Mouse (Mus musculus): Measurements from ENCODE around the gene Rnf8. TPM values are rescaled to one million over a fixed set of nuclear protein-coding genes. Genes with fewer than 3 reads are reported as not detected.

Gene Rnf8
- polyA plus RNA-seq, 1 experiment from 2014 or later: 82.2 TPM

DNA sequence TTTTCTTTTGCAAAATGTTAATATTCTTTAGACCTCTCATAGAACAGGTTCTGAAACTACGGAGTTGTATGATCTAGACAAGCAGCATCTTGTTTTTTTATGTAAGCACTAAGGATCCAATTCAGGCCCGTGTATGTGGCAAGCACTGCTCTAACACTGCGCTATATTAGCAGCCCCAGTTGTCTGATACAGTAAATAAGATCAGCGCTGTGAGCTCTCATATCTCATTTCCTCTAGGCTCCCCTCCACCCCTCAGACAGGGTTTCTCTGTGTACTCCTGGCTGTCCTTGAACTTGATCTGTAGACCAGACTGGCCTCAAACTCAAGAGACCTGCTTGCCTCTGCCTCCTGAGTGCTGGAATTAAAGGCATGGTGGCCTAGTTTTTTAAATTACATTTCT is 54.4 kb downstream of the Rnf8 start:
- Histone ChIP-seq H3K4me3 (replicated peaks; ENCODE audit: low read length) (no peak overlapping the region), H3K9me3 (ENCODE audit: control insufficient read depth, low read length) (no peaks in the 10 kb centered on the region), H3K4me1 (replicated peaks; ENCODE audit: control insufficient read depth, insufficient read depth, low read length) (no peaks in the 10 kb centered on the region), H3K27ac (peak overlapping the region; percentile 43; the same call in 1 of the 2 replicates), H3K4me2 (replicated peaks) (no peak overlapping the region), H3K9ac (no peak overlapping the region), H3K36me3 (replicated peaks; ENCODE audit: control insufficient read depth, insufficient read depth) (peaks cover 36% of the 10 kb centered on the region), H3K27me3 (ENCODE audit: control insufficient read depth, insufficient read depth, low read length) (no peaks in the 10 kb centered on the region)
- ATAC-seq (ENCODE audit: low FRiP score): no peak
- DNase-seq (ENCODE audit: low spot score): no peak
- WGBS: 84% methylated on average over 4 of the region's 4 CpGs

DNA sequence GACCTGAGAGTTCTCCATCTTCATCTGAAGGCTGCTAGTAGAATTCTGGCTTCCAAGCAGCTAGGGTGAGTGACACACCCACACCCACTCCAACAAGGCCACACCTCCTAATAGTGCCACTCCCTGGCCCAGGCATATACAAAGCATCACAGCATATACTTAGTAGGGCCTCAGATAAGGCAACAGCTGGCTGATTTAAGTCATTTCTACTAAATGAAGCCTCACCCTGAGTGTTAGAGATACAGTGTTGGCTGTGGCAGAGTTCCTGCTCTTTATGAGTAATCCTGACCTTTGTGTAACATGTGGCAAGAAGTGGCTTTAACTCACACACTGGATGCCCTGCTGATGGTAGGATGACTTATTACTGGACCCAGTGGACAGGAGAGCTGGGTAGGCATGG is 55.3 kb downstream of the Rnf8 start:
- H3K4me2 ChIP-seq (replicated peaks): no peak overlapping the region
- no peak for ATAC-seq (ENCODE audit: low FRiP score)
- no peaks in the 10 kb centered on the region for H3K27me3 ChIP-seq (ENCODE audit: control insufficient read depth, insufficient read depth, low read length)
- DNase-seq (ENCODE audit: low spot score): no peak
- no peak overlapping the region for H3K4me3 ChIP-seq (replicated peaks; ENCODE audit: low read length)
- H3K27ac ChIP-seq: no peak overlapping the region
- H3K9me3 ChIP-seq (ENCODE audit: control insufficient read depth, low read length): no peaks in the 10 kb centered on the region
- H3K9ac ChIP-seq: no peak overlapping the region
- peaks cover 36% of the 10 kb centered on the region for H3K36me3 ChIP-seq (replicated peaks; ENCODE audit: control insufficient read depth, insufficient read depth)
- H3K4me1 ChIP-seq (replicated peaks; ENCODE audit: control insufficient read depth, insufficient read depth, low read length): no peaks in the 10 kb centered on the region

DNA sequence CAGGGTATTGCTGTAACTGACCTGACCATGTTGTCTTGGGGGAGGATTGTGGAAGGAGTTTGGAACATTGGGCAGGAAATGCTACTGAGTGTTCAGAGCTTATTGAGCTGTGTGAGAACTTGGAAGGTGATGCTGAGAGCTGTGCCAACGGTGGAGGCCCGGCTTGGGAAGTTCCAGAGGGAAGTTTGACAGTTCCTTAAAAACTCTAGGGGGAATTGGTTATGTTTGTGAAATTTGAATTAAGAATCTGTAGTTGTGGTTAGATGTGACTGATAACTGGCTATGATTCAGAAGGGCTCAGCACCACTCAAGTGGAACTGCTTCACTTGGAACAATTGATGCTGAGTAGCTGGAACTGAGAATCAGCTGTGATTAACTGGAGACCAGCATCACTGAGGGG is 56.4 kb downstream of the Rnf8 start:
- H3K4me3 ChIP-seq (replicated peaks; ENCODE audit: low read length): no peak overlapping the region
- DNase-seq (ENCODE audit: low spot score) (no peak), ATAC-seq (ENCODE audit: low FRiP score) (no peak)
- no peaks in the 10 kb centered on the region for H3K9me3 ChIP-seq (ENCODE audit: control insufficient read depth, low read length)
- H3K27ac ChIP-seq: no peak overlapping the region
- peaks cover 37% of the 10 kb centered on the region for H3K36me3 ChIP-seq (replicated peaks; ENCODE audit: control insufficient read depth, insufficient read depth)
- H3K9ac ChIP-seq: no peak overlapping the region
- no peak overlapping the region for H3K4me2 ChIP-seq (replicated peaks)
- H3K27me3 ChIP-seq (ENCODE audit: control insufficient read depth, insufficient read depth, low read length): no peaks in the 10 kb centered on the region
- H3K4me1 ChIP-seq (replicated peaks; ENCODE audit: control insufficient read depth, insufficient read depth, low read length): no peaks in the 10 kb centered on the region
- WGBS: 88% methylated on average over 2 of the region's 2 CpGs

DNA sequence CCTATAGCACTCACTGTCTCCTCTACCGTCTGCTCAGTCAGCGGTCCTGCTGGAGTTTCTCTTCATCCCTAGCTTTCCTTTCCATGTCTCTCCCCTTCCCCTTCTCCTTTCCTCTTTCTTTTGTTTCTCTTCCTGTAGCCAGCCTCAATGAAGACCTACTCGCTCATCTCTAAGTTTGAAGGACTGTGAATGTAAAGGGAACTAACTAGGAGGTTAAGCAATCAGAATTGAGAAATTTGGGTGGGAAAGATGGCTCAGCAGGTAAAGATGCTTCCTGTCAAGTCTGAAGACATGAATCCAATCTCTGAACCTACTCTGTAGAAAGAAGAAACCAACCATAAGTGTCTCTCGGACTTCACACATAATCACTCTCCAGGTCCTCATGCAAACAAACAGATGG is 58.7 kb downstream of the Rnf8 start:
- no peaks in the 10 kb centered on the region for H3K27me3 ChIP-seq (ENCODE audit: control insufficient read depth, insufficient read depth, low read length)
- no peaks in the 10 kb centered on the region for H3K4me1 ChIP-seq (replicated peaks; ENCODE audit: control insufficient read depth, insufficient read depth, low read length)
- DNase-seq (ENCODE audit: low spot score) (no peak), ATAC-seq (ENCODE audit: low FRiP score) (no peak)
- H3K4me2 ChIP-seq (replicated peaks): no peak overlapping the region
- no peak overlapping the region for H3K4me3 ChIP-seq (replicated peaks; ENCODE audit: low read length)
- whole genome bisulfite sequencing: 96% methylated on average over 4 of the region's 4 CpGs
- H3K27ac ChIP-seq: no peak overlapping the region
- H3K9ac ChIP-seq: no peak overlapping the region
- peaks cover 52% of the 10 kb centered on the region for H3K36me3 ChIP-seq (replicated peaks; ENCODE audit: control insufficient read depth, insufficient read depth)
- no peaks in the 10 kb centered on the region for H3K9me3 ChIP-seq (ENCODE audit: control insufficient read depth, low read length)

DNA sequence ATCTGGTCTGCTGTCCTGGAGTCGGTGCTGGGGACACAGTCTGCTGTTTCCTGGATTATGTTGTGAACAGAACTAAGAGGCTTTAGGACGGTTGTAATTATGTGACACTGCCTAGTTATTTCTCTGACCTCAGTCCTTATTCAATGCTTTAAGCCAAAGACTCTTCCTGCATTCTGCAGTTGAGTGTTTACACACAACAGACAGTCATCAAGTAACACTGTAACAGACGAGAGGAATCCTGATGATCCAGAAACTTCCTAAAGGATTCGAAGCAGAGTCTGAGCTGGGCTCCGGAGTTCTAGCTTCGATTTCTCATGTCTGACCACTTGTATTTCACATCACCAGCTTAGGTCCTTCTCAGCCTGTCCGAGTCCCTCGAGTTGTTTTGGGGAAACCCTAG is 63.9 kb downstream of the Rnf8 start:
- no peaks in the 10 kb centered on the region for H3K9me3 ChIP-seq (ENCODE audit: control insufficient read depth, low read length)
- no peak for ATAC-seq (ENCODE audit: low FRiP score)
- H3K9ac ChIP-seq: no peak overlapping the region
- no peak overlapping the region for H3K4me3 ChIP-seq (replicated peaks; ENCODE audit: low read length)
- H3K27me3 ChIP-seq (ENCODE audit: control insufficient read depth, insufficient read depth, low read length): no peaks in the 10 kb centered on the region
- no peak overlapping the region for H3K27ac ChIP-seq
- no peak for DNase-seq (ENCODE audit: low spot score)
- 89% methylated on average over 8 of the region's 8 CpGs for WGBS
- no peak overlapping the region for H3K4me2 ChIP-seq (replicated peaks)
- H3K36me3 ChIP-seq (replicated peaks; ENCODE audit: control insufficient read depth, insufficient read depth): peaks cover 95% of the 10 kb centered on the region
- no peaks in the 10 kb centered on the region for H3K4me1 ChIP-seq (replicated peaks; ENCODE audit: control insufficient read depth, insufficient read depth, low read length)

DNA sequence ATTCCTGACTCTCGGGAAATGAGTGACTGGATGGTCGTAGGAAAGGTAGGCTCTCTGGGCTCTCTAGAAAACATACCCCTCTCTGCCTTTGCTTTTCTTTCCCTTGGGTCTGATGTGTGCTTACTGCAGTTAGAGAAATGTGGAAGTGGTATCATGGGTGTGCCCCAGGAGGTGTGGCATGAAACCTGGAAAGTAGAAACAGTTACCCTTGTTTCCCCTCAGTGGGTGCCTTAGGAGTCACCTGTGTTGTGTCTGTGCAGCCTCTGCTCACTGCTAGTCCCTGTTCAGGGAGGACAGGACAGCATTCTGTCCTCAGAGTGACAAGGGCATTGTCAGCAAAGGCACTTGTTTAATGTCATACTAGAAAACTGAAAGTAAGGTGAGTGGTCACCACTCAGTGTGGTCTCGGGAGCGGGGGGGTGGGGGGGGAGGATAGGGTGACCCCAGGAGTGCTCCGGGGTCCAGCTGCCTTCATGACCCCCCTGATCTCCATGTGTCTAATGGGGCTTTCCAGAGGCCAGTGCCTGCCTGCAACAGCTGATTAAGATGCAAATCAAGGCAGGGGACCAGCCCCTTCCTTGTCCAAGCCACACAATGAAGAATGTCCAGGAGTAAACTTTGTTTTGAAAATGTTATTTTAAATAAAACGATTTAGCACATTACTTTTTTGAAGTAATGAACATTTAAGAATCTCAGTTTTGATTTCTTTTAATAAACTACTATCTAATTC is 64.6 kb downstream of the Rnf8 start:
- peaks cover 95% of the 10 kb centered on the region for H3K36me3 ChIP-seq (replicated peaks; ENCODE audit: control insufficient read depth, insufficient read depth)
- H3K4me2 ChIP-seq (replicated peaks): no peak overlapping the region
- no peaks in the 10 kb centered on the region for H3K4me1 ChIP-seq (replicated peaks; ENCODE audit: control insufficient read depth, insufficient read depth, low read length)
- H3K9me3 ChIP-seq (ENCODE audit: control insufficient read depth, low read length): no peaks in the 10 kb centered on the region
- 76% methylated on average over 6 of the region's 6 CpGs for WGBS
- H3K27me3 ChIP-seq (ENCODE audit: control insufficient read depth, insufficient read depth, low read length): no peaks in the 10 kb centered on the region
- ATAC-seq (ENCODE audit: low FRiP score) (no peak), DNase-seq (ENCODE audit: low spot score) (no peak)
- H3K4me3 ChIP-seq (replicated peaks; ENCODE audit: low read length): no peak overlapping the region
- H3K27ac ChIP-seq: no peak overlapping the region
- no peak overlapping the region for H3K9ac ChIP-seq

DNA sequence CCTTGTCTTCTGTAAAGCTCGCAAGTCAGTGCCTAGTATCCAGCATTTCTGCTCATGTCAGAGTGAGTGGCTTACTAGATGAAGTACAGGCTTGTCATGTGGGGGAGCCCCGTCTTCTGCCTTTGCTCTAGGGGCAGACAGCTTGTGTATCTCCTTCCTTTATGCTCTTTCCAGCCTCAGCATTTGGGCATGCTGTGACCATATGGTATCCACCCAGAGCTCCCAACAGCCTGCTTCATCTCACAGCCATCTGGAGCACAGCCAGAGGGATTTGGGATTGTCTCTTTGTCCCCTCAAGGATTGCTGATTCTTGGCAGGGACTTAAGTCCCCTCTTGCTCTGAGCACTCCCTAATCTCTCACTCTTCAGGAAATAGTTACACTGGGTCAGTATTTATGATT is 65.6 kb downstream of the Rnf8 start:
- Histone ChIP-seq H3K9ac (no peak overlapping the region), H3K27ac (peak overlapping the region; percentile 44; the same call in 1 of the 2 replicates), H3K36me3 (replicated peaks; ENCODE audit: control insufficient read depth, insufficient read depth) (peaks cover 95% of the 10 kb centered on the region), H3K9me3 (ENCODE audit: control insufficient read depth, low read length) (no peaks in the 10 kb centered on the region), H3K27me3 (ENCODE audit: control insufficient read depth, insufficient read depth, low read length) (no peaks in the 10 kb centered on the region), H3K4me2 (replicated peaks) (no peak overlapping the region), H3K4me1 (replicated peaks; ENCODE audit: control insufficient read depth, insufficient read depth, low read length) (no peaks in the 10 kb centered on the region), H3K4me3 (replicated peaks; ENCODE audit: low read length) (no peak overlapping the region)
- WGBS: 55% methylated on average over 2 of the region's 2 CpGs
- peak; percentile 48; the same call in 1 of the 2 replicates for ATAC-seq (ENCODE audit: low FRiP score)
- DNase-seq (ENCODE audit: low spot score): peak; percentile 58

DNA sequence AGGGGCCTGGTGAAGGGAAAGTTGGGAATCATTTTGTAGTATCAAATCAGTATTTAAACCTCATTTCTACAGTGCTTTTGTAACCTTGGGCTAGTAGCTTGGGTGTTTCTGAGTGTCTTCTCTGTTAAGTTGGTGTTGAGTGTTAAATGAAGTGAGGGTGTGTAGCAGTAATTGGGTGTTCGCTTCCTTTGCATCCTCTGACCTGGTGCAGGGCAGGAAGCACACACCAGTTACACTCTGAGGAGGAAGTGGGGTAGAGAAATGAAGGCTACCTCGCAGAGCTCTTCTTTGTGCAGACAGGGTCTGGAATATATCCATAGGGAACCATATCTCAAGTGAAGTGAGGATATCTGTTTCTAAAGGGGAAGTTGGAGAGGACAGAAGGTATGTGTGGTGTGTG is 66.3 kb downstream of the Rnf8 start:
- no peak overlapping the region for H3K4me2 ChIP-seq (replicated peaks)
- H3K4me1 ChIP-seq (replicated peaks; ENCODE audit: control insufficient read depth, insufficient read depth, low read length): no peaks in the 10 kb centered on the region
- H3K36me3 ChIP-seq (replicated peaks; ENCODE audit: control insufficient read depth, insufficient read depth): peaks cover 95% of the 10 kb centered on the region
- no peak overlapping the region for H3K9ac ChIP-seq
- DNase-seq (ENCODE audit: low spot score) (no peak), ATAC-seq (ENCODE audit: low FRiP score) (no peak)
- H3K27me3 ChIP-seq (ENCODE audit: control insufficient read depth, insufficient read depth, low read length): no peaks in the 10 kb centered on the region
- peak overlapping the region; percentile 44; the same call in 1 of the 2 replicates for H3K27ac ChIP-seq
- no peak overlapping the region for H3K4me3 ChIP-seq (replicated peaks; ENCODE audit: low read length)
- WGBS: 89% methylated on average over 2 of the region's 2 CpGs
- H3K9me3 ChIP-seq (ENCODE audit: control insufficient read depth, low read length): no peaks in the 10 kb centered on the region

DNA sequence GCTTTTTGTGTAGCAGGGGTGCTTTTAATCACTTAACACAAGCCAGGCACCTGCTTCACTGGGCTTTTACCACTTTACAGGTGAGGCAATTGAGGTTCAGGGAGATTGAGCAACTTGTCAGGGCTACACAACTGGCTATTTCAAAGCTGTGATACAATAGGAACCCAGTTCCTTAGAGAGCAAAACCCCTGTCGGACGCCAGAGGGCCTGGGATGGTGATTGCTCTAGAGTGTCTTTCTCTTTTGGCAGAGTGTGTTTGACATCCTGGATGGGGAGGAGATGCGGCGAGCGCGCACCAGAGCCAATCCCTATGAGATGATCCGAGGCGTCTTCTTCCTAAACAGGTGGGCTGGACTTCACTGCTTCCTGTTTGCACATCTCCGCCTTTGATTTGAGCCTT is 67.1 kb downstream of the Rnf8 start:
- no peak overlapping the region for H3K27ac ChIP-seq
- ATAC-seq (ENCODE audit: low FRiP score) (no peak), DNase-seq (ENCODE audit: low spot score) (no peak)
- H3K9me3 ChIP-seq (ENCODE audit: control insufficient read depth, low read length): no peaks in the 10 kb centered on the region
- no peak overlapping the region for H3K4me2 ChIP-seq (replicated peaks)
- no peak overlapping the region for H3K9ac ChIP-seq
- WGBS: 97% methylated on average over 9 of the region's 9 CpGs
- no peak overlapping the region for H3K4me3 ChIP-seq (replicated peaks; ENCODE audit: low read length)
- no peaks in the 10 kb centered on the region for H3K4me1 ChIP-seq (replicated peaks; ENCODE audit: control insufficient read depth, insufficient read depth, low read length)
- H3K27me3 ChIP-seq (ENCODE audit: control insufficient read depth, insufficient read depth, low read length): no peaks in the 10 kb centered on the region
- H3K36me3 ChIP-seq (replicated peaks; ENCODE audit: control insufficient read depth, insufficient read depth): peaks cover 94% of the 10 kb centered on the region

DNA sequence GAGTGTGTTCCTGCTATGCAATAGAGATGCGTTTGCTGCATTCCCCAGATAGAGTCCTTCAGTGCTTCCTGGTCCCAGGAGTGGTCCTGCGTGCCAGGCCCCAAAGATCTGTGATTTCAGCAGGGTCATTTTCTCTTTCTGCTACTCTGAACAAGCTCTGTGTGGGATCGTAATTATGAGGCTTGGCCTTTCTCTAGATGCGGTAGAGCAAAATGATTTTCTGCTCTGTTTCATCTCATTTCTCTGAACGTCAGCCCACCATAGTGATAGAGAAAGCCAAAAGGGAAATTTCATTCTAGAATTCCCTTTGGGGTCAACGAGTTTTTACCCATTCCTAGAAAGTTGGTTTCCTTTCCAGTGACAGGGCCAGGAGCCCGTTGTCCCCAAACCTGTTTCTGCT is 67.7 kb downstream of the Rnf8 start:
- no peaks in the 10 kb centered on the region for H3K9me3 ChIP-seq (ENCODE audit: control insufficient read depth, low read length)
- no peaks in the 10 kb centered on the region for H3K27me3 ChIP-seq (ENCODE audit: control insufficient read depth, insufficient read depth, low read length)
- ATAC-seq (ENCODE audit: low FRiP score) (no peak), DNase-seq (ENCODE audit: low spot score) (no peak)
- H3K27ac ChIP-seq: no peak overlapping the region
- no peak overlapping the region for H3K9ac ChIP-seq
- H3K4me2 ChIP-seq (replicated peaks): no peak overlapping the region
- no peak overlapping the region for H3K4me3 ChIP-seq (replicated peaks; ENCODE audit: low read length)
- peaks cover 94% of the 10 kb centered on the region for H3K36me3 ChIP-seq (replicated peaks; ENCODE audit: control insufficient read depth, insufficient read depth)
- no peaks in the 10 kb centered on the region for H3K4me1 ChIP-seq (replicated peaks; ENCODE audit: control insufficient read depth, insufficient read depth, low read length)
- WGBS: 78% methylated on average over 7 of the region's 7 CpGs

All from hindbrain, embryonic 14.5 days (tissue).